Mouse (Mus musculus) E14TG2a.4 (cell line): ENCODE measurements around the gene Rwdd2a.

ENCODE experiments used
- H3K27me3 ChIP-seq: 2 replicates; pipeline ENCODE4 v1.6.1; 2014; ENCODE audit warnings: low read length, control low read depth; ENCODE audit not compliant: insufficient read depth
- H3K36me3 ChIP-seq: 2 replicates; pipeline ENCODE4 v1.6.1; 2014; ENCODE audit warnings: low read length, control low read depth; ENCODE audit not compliant: insufficient read depth
- H3K4me1 ChIP-seq: replicated peaks from 2 replicates; pipeline ENCODE4 v1.6.1; 2014; ENCODE audit warnings: low read depth, low read length, control low read depth
- H3K4me3 ChIP-seq: replicated peaks from 2 replicates; pipeline ENCODE4 v1.5.1; 2014; ENCODE audit warnings: mild to moderate bottlenecking, low read length
- H3K9me3 ChIP-seq: 2 replicates; pipeline ENCODE4 v1.6.1; 2014; ENCODE audit warnings: low read length, control low read depth
- CTCF ChIP-seq: conservative IDR thresholded peaks from 2 replicates; pipeline ENCODE4 v1.5.1; 2014; ENCODE audit warnings: low read length
- NANOG ChIP-seq: IDR thresholded peaks from 2 replicates; pipeline ENCODE4 v1.6.1; 2014; ENCODE audit warnings: borderline replicate concordance, low read length, mixed read lengths
- POU5F1 ChIP-seq: IDR thresholded peaks from 2 replicates; pipeline ENCODE4 v1.6.1; 2014; ENCODE audit warnings: low read length, borderline replicate concordance

The Rwdd2a gene

GRCm38 (mm10) chr9:86612091-86612490 lies 40.3 kb downstream of the Rwdd2a start:
- TF ChIP-seq NANOG (no peak), CTCF (no peak), POU5F1 (no peak)
- H3K9me3 ChIP-seq: no peaks in the 10 kb centered on the region
- H3K4me1 ChIP-seq: no peaks in the 10 kb centered on the region

GRCm38 (mm10) chr9:86615765-86616164 lies 44.0 kb downstream of the Rwdd2a start:
- TF ChIP-seq CTCF (no peak), POU5F1 (no peak), NANOG (no peak)
- H3K27me3 ChIP-seq: no peaks in the 10 kb centered on the region

More at GRCm38 (mm10) chr9:86612091-86612490, 40.3 kb downstream of the Rwdd2a start:
- Histone ChIP-seq H3K4me3 (no peak overlapping the region), H3K27me3 (no peaks in the 10 kb centered on the region), H3K36me3 (no peaks in the 10 kb centered on the region)

GRCm38 (mm10) chr9:86617837-86618492 lies 46.2 kb downstream of the Rwdd2a start:
- no peaks in the 10 kb centered on the region for H3K4me1 ChIP-seq
- H3K4me3 ChIP-seq: no peak overlapping the region
- H3K36me3 ChIP-seq: no peaks in the 10 kb centered on the region
- H3K9me3 ChIP-seq: no peaks in the 10 kb centered on the region
- H3K27me3 ChIP-seq: no peaks in the 10 kb centered on the region
- TF ChIP-seq NANOG: no peak
- TF ChIP-seq CTCF: no peak
- no peak for TF ChIP-seq POU5F1

More at GRCm38 (mm10) chr9:86615765-86616164, 44.0 kb downstream of the Rwdd2a start:
- no peaks in the 10 kb centered on the region for H3K4me1 ChIP-seq
- no peaks in the 10 kb centered on the region for H3K9me3 ChIP-seq
- H3K4me3 ChIP-seq: no peak overlapping the region
- H3K36me3 ChIP-seq: no peaks in the 10 kb centered on the region

DNA sequence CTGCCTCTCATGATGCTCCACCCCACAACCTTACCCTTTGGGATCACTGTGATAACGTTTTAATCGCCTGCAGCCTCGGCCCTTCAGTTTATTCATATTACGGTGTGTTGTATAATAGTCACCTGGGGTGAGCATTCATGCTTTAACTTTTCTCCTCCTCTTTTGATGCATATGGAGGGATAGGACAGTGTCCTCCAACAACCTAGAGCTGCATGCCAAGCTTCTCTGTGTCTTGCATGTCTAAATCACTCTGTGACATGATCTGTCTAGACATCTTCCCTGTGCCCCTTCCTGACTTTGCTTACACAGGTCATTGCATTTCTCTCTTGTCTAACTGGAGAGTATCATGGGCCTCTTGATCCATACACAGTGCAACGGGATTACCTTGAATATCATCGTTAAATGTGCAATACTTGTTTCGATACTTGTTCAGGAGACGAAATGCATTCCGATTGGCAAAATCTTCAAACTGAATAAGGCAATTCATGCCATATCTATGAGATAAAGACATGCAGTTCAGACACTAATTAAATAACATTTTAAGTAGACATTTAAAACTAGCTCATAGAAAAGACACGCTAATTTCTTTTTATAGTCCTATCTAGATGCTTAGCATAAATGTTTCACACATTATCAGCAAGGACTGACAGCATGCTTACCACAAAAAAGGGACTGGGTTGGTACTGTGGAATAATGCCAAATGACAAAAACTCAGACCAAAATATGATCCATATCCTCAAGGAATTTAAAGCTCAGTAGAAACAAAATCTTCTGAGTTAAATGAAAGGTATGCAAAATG lies 47.7 kb downstream of the Rwdd2a start:
- TF ChIP-seq POU5F1: no peak
- no peak for TF ChIP-seq CTCF
- Histone ChIP-seq H3K4me1 (no peaks in the 10 kb centered on the region), H3K36me3 (no peaks in the 10 kb centered on the region), H3K27me3 (no peaks in the 10 kb centered on the region), H3K9me3 (no peaks in the 10 kb centered on the region), H3K4me3 (no peak overlapping the region)

DNA sequence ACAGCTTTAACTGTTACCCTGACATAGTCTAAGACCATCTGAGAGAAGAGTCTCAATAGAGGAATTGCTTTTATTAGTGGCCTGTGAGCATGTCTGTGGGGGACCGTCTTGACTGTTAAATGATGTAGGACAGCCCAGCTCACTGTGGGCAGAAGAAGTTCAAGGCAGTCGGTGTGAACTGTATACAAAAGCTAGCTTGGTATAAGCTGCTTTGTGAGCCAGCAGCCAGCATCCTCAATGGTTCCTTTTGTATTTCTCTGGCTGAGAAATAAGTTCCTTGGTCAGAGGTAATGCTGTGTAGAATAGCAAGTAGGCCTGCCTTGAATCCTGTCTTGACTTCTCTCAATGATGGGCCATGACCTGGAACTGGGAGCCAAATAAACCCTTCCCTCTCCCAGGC lies 50.3 kb downstream of the Rwdd2a start:
- no peaks in the 10 kb centered on the region for H3K4me1 ChIP-seq
- TF ChIP-seq CTCF (no peak), POU5F1 (no peak), NANOG (no peak)
- H3K36me3 ChIP-seq: no peaks in the 10 kb centered on the region
- H3K4me3 ChIP-seq: no peak overlapping the region
- no peaks in the 10 kb centered on the region for H3K9me3 ChIP-seq
- no peaks in the 10 kb centered on the region for H3K27me3 ChIP-seq

- no peaks in the 10 kb centered on the region for H3K9me3 ChIP-seq
- no peak overlapping the region for H3K4me3 ChIP-seq
- TF ChIP-seq NANOG (no peak), POU5F1 (no peak), CTCF (no peak)
- H3K4me1 ChIP-seq: no peaks in the 10 kb centered on the region
- no peaks in the 10 kb centered on the region for H3K27me3 ChIP-seq
- no peaks in the 10 kb centered on the region for H3K36me3 ChIP-seq
Observed at GRCm38 (mm10) chr9:86624039-86624438, 52.2 kb downstream of the Rwdd2a start.
